Mouse (Mus musculus) megakaryocyte, embryonic 14.5 days (primary cell): ENCODE measurements around the gene Gnb4. TPM values are rescaled to one million over a fixed set of nuclear protein-coding genes. Genes with fewer than 3 reads are reported as not detected.
A peak's percentile ranks its signal among the peaks of the same experiment; 100 is the strongest.

Source experiments
- H3K27me3 ChIP-seq: replicated peaks from 2 replicates; pipeline ENCODE3; 2012; ENCODE audit warnings: inconsistent platforms
- H3K36me3 ChIP-seq: replicated peaks from 2 replicates; pipeline ENCODE3; 2012; ENCODE audit warnings: low read length, inconsistent platforms, mixed read lengths
- H3K4me1 ChIP-seq: 2 replicates; pipeline ENCODE4 v1.6.1; 2012; ENCODE audit warnings: inconsistent platforms
- H3K4me3 ChIP-seq: replicated peaks from 2 replicates; pipeline ENCODE3; 2012; ENCODE audit warnings: moderate library complexity, mild to moderate bottlenecking, inconsistent platforms
- H3K9me3 ChIP-seq: 2 replicates; pipeline ENCODE4 v1.6.1; 2012; ENCODE audit warnings: inconsistent platforms
- FLI1 ChIP-seq: IDR thresholded peaks from 2 replicates; pipeline ENCODE4 v1.6.1; 2012; ENCODE audit warnings: low read length, inconsistent platforms, mixed read lengths
- GATA1 ChIP-seq: IDR thresholded peaks from 3 replicates; pipeline ENCODE4 v1.6.1; 2012; ENCODE audit warnings: mixed read lengths, low read length, inconsistent platforms, borderline replicate concordance
- polyA plus RNA-seq: library from polyadenylated mRNA; stranded (reverse); fragments of >175 nt; gene quantifications from 2 replicates; pipeline ENCODE4 v1.2.3, GENCODE M21; 2012; ENCODE audit warnings: low replicate concordance; ENCODE audit not compliant: insufficient read depth

Gene Gnb4
- polyA plus RNA-seq, 1 experiment: 0.63 TPM

DNA sequence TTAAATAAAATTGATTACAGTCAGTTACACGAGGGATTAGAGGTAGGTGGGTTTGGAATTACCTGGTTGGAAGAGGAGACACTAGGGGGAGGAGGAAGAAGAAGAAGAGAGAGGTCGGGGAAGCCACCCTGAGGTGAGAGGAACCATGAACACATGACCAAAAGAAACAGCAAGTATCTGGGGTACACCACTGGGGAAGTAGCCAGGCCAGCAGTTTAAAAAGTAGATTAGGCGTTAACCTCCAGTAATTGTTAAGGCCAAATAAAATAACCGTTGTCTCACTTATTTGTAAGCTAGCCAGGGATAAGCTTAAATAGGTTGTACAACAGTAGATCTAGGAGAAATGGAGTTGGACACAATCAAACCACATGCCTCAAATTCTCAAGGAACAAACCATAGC is 32.9 kb upstream of the Gnb4 start:
- peaks cover 2% of the 10 kb centered on the region for H3K27me3 ChIP-seq
- no peak for TF ChIP-seq GATA1
- TF ChIP-seq FLI1: no peak
- H3K9me3 ChIP-seq: peaks cover 11% of the 10 kb centered on the region

DNA sequence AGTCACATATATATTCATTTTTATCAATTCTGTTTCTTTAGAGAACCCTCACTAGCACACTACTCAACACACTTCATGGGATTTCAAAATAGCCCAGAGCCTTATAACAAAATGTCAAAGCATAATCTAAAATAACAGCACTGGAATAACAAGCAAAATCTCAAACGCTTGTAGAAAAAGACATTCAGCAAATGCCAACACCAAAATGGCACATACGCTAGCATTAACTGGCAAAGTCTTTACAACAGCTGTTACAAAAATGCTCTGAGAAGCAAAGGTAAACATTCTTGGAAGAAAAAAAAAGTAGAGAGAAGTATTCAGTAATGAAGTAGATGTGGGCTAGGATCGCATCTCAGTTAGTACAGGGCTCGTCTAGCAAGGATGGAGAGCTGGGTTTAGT is 30.5 kb upstream of the Gnb4 start:
- TF ChIP-seq GATA1 (no peak), FLI1 (no peak)
- Histone ChIP-seq H3K9me3 (peaks cover 8% of the 10 kb centered on the region), H3K27me3 (peaks cover 2% of the 10 kb centered on the region)

More for the DNA sequence above, 32.9 kb upstream of the Gnb4 start:
- Histone ChIP-seq H3K4me1 (no peaks in the 10 kb centered on the region; the same call in 1 of the 2 replicates), H3K36me3 (no peaks in the 10 kb centered on the region), H3K4me3 (no peak overlapping the region)

DNA sequence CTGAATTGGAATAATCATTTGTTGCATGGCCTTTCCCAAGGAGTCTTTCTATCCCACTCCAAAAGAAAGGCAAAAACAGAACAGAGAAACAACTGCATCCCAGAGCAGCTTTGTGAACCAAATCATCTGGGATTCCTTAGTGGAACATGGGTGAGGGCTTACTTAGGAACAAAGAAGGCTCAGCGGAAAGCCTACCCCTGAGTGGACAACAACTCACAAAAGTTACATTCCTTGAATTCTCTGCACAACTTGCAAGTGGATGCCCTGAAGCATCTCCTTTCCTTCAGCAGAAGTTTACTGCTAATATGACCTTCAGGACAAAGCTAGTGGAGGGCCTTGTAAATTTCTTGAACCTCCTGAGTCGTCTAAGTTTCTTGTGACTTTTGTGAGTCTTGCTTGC is 28.4 kb upstream of the Gnb4 start:
- H3K9me3 ChIP-seq: peaks cover 9% of the 10 kb centered on the region
- no peaks in the 10 kb centered on the region for H3K4me1 ChIP-seq
- no peaks in the 10 kb centered on the region for H3K36me3 ChIP-seq
- TF ChIP-seq GATA1 (no peak), FLI1 (no peak)
- peaks cover 2% of the 10 kb centered on the region for H3K27me3 ChIP-seq
- H3K4me3 ChIP-seq: no peak overlapping the region

More for the DNA sequence above, 30.5 kb upstream of the Gnb4 start:
- Histone ChIP-seq H3K36me3 (no peaks in the 10 kb centered on the region), H3K4me1 (no peaks in the 10 kb centered on the region), H3K4me3 (no peak overlapping the region)

DNA sequence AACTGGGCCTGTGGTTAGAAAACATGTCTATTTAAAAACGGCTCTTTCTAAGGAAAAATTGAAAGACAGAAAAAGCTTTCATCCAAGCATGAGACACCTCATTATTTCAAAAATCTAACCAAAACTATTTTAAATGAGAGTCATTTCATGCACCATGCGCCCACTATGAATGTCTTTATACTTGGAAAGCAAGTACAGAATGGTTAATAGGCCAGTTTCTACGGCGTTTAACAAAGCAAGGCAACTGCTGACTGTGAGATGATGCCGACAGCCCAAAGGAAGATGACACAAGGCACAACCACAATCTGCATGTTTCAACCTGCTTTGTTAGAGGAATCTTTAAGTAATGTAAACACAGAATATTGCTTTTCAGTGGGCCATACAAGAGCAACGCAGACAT is 25.7 kb upstream of the Gnb4 start:
- H3K27me3 ChIP-seq: no peaks in the 10 kb centered on the region
- H3K4me3 ChIP-seq: no peak overlapping the region
- H3K36me3 ChIP-seq: no peaks in the 10 kb centered on the region
- TF ChIP-seq FLI1 (no peak), GATA1 (no peak)
- peaks cover 17% of the 10 kb centered on the region for H3K4me1 ChIP-seq
- peaks cover 11% of the 10 kb centered on the region for H3K9me3 ChIP-seq

DNA sequence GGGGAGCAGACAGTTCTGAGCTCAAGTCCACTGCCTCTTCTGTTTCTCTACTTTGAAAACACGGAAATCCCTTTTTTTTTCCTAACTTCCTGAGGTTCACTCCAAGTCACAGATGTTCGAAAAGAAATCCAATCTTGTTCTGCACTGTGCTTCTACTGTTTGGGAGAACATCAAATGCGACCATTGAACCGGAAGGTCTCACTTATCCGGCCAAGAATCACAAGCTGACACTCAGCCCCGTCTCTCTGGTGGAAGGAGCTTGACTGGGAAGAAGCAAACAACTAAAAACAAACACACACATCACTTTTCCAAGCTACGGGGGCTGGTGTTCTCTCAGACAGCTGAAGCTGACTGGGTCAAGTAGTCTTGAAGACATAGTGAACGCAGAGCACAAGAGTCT is 21.9 kb upstream of the Gnb4 start:
- H3K9me3 ChIP-seq: peaks cover 11% of the 10 kb centered on the region
- no peaks in the 10 kb centered on the region for H3K27me3 ChIP-seq
- TF ChIP-seq FLI1: no peak
- no peak for TF ChIP-seq GATA1
- peak overlapping the region; percentile 71 for H3K4me3 ChIP-seq
- peaks cover 23% of the 10 kb centered on the region for H3K4me1 ChIP-seq
- no peaks in the 10 kb centered on the region for H3K36me3 ChIP-seq

DNA sequence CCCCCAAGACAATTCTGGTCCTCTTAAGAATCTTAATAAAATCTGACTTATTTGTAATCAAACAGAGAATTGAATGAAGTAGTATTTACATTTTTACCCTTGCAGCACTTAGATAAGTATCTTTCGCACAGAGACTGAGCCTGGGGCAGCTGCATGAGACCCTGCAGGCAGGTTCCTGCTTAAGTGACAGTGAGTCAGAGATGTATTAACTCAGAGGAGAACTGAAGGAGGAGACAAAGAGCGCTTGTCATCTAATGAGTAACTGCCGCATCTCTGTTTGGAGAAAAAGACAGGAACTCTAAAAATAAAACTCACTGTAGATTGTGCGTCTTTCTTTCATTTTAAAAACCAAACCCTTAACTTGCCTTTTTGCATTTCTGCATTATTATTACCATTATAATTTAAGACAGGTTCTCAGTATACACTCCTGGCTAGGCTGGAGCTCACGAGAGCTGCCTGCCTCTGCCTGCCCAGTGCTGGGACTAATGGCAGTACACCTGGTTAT is 16.4 kb upstream of the Gnb4 start:
- Histone ChIP-seq H3K4me3 (peak overlapping the region; percentile 56), H3K9me3 (no peaks in the 10 kb centered on the region), H3K4me1 (peaks cover 25% of the 10 kb centered on the region), H3K27me3 (no peaks in the 10 kb centered on the region), H3K36me3 (no peaks in the 10 kb centered on the region)
- no peak for TF ChIP-seq GATA1
- no peak for TF ChIP-seq FLI1

DNA sequence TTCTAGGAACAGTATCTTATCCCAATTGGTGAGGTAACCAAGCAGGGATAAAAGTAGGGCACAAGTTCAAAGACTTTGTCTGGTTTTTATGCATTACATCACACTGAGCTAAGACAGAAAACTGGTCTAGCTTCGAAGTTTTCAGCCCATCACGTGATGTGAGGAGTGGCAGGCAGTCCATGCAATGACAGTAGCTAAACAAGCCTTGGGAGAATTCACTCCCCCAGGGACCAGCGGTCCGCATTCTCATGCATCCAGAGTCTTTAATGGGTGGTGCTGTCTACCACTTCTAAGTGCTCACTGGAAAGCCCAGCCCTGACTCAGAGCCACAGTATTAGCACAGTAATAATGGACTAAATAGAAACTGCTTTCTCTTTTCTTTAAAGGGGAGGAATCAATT is 13.8 kb upstream of the Gnb4 start:
- H3K27me3 ChIP-seq: no peaks in the 10 kb centered on the region
- no peaks in the 10 kb centered on the region for H3K36me3 ChIP-seq
- no peak overlapping the region for H3K4me3 ChIP-seq
- H3K9me3 ChIP-seq: no peaks in the 10 kb centered on the region
- peaks cover 15% of the 10 kb centered on the region for H3K4me1 ChIP-seq
- TF ChIP-seq GATA1 (no peak), FLI1 (no peak)

DNA sequence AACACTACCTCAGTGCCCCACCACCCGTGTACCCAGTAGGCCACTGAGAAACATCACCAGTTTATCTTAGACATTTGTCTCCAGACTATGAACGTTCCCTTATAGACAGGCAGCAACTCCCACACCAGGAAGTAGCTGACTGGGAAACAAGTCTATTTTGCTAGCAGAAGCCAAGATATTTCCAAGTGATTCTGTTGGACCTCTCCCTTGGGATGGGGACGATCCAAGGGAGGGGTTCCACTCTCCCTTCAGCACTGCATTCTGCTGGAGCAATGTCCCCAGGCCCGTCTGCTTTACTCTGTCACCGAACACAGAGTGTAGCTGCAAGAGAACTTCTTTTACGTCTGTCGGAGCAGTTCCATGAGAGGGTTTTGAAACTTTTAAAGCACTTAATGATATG is 11.8 kb upstream of the Gnb4 start:
- TF ChIP-seq GATA1: no peak
- TF ChIP-seq FLI1: no peak
- Histone ChIP-seq H3K36me3 (no peaks in the 10 kb centered on the region), H3K4me1 (peaks cover 12% of the 10 kb centered on the region), H3K9me3 (no peaks in the 10 kb centered on the region), H3K27me3 (no peaks in the 10 kb centered on the region), H3K4me3 (no peak overlapping the region)

DNA sequence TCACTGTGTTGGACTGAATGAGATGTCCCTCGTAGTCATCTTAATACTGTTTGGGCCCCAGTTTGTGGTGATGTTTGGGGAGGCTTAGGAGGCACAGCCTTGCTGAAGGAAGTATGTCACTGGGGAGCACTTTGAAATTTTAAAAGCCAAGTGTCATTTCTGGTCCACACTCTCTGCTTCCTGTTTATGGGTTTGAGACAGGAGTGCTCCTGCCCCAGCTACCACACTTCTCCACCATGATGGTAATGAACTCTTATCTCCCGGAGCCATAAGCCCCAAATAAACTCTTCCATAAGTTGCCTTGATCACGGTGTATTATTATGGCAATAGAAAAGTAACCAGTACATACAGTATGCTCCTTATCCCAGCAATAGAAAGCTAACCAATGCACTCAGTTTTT is 5.7 kb upstream of the Gnb4 start:
- peaks cover 25% of the 10 kb centered on the region for H3K4me1 ChIP-seq
- no peak for TF ChIP-seq FLI1
- no peak for TF ChIP-seq GATA1
- peaks cover 6% of the 10 kb centered on the region for H3K27me3 ChIP-seq
- H3K4me3 ChIP-seq: no peak overlapping the region
- H3K36me3 ChIP-seq: no peaks in the 10 kb centered on the region
- no peaks in the 10 kb centered on the region for H3K9me3 ChIP-seq

DNA sequence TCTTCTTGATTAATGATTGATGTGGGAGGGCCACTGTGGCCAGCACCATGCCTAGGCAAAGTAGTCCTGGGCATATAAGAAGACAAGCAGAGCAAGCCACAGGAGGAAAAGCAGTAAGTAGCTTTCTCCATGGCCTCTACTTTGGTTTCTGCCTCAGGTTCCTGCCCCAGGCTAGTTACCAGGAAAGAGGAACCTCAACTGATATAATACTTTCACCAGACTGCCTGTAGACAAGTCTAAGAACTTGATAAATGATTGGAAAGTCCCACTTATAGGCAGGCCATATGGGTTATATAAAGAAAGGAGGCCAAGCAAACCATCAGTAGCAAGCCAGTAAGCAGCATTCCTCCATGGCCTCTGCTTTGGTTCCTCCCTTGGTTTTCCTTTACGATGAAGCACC is 5.3 kb upstream of the Gnb4 start:
- Histone ChIP-seq H3K27me3 (peaks cover 10% of the 10 kb centered on the region), H3K4me3 (no peak overlapping the region), H3K36me3 (no peaks in the 10 kb centered on the region), H3K4me1 (peaks cover 29% of the 10 kb centered on the region), H3K9me3 (no peaks in the 10 kb centered on the region)
- TF ChIP-seq GATA1 (no peak), FLI1 (no peak)
